Mouse (Mus musculus) gastrocnemius, adult 18-20 months (tissue): ENCODE data around the gene Trib3. TPM values are rescaled to one million over a fixed set of nuclear protein-coding genes. Genes with fewer than 3 reads are reported as not detected.
A peak's percentile ranks its signal among the peaks of the same experiment; 100 is the strongest.
"Not testable (repeated sequence)": the region's sequence is repeated elsewhere in the genome, so short reads cannot be mapped to it uniquely, and the experiment has no call there.

Experiments used
- DNase-seq: peaks from one replicate; pipeline ENCODE4 v3.0.0; 2021; ENCODE audit warnings: low spot score
- long read RNA-seq, 2 experiments: library from polyadenylated mRNA; stranded (forward); transcript quantifications; one replicate each; pipeline ENCODE4 v2.0.0; 2021
- total RNA-seq, 2 experiments: library from RNA; stranded (reverse); gene quantifications; 2 replicates each; pipeline ENCODE4 v1.2.3; 2021

Gene Trib3
- 1 to 10 TPM in 1 of 2 experiments, under 1 TPM in 1; 0.55 to 1.5 TPM for total RNA-seq
- long read RNA-seq, experiment 1, partial matches to known transcripts = 0 of 1 reads
- long read RNA-seq, experiment 1, other reads (novel, unspliced or antisense) = 0 of 1 reads
- long read RNA-seq, experiment 2, partial matches to known transcripts = 0 of 2 reads
- long read RNA-seq, experiment 2, other reads (novel, unspliced or antisense) = 0 of 2 reads

GRCm38 (mm10) chr2:152343329-152344213 lies at the start of gene Trib3:
TSS of gene Trib3 (minus strand) at chr2:152344032.
- peak; percentile 72 for DNase-seq

DNA sequence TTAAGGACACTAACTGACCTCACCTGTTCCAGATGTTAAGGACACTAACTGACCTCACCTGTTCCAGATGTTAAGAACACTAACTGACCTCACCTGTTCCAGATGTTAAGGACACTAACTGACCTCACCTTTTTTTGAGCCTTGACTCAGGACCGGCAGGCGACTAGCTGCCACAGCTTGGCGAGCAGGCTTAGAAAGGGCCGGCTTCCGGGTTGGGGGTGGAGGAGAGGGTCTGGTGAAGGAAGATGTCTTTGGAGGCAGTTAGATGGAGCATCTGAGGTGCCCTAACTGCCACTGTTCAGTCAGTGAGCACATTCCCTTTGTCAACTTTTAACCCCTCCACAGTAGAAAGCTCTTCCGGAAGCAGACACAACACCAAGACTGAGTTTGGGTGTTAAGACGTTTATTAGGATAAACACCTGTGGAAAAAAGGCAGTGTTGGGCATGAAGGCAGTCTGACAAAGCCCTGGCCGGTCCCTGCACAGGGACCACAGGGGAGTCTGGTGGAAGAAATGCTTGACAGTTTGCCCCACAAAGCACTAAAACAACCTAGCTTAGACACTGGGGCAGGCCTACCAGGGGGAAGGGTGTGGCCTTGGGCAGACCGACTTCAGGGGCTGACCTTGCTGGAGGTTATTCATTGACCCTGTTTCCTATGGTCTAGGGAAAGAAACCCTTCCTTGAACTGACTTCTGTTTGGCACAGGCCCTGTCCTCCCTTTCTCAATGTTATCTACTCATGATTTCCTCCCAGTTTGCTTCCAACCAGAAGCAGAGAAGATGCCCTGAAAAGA lies 49.6 kb upstream of the Trib3 start:
- DNase-seq = no peak

GRCm38 (mm10) chr2:152392786-152393185 lies 49.0 kb upstream of the Trib3 start:
- peak; percentile 38 for DNase-seq

- no peak for DNase-seq
Observed at GRCm38 (mm10) chr2:152384191-152384590, 40.4 kb upstream of the Trib3 start.

GRCm38 (mm10) chr2:152376345-152376741 lies 32.5 kb upstream of the Trib3 start, which contains the start of gene Nrsn2:
TSS of gene Nrsn2 (minus strand) at chr2:152376638.
- DNase-seq = no peak

DNA sequence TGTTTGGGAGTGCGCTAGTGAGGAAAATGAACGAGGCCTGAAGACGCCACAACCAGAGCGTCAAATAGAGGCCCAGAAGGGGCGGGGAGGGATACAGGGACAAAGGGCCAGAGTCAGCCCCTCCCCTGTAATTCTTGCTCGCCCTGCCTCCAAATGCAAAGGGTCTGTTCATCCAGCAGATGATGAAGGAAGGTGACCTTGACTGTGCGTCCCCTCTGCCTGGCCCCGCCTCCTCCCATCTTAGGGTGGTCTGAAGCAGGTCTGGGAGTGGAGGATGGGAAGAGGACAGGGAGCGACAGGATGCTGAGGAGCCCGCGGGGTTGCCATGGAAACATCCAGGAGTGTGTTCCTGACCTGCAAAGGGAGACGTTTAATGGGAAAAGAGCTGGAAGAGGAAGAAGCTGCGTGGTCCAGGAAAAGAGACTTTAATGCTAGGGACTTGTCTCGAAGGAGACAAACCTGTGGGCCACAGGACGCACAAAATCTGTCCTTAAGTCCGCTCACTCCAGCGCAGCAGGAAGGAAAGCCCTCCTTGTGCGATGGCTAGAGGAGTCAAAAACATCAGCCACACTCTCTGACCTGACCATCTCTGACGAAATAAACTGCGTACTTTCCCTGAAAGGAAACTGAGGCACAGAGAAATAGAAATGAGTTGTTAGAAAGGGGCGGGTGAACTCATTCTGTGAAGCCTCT lies 32.0 kb upstream of the Trib3 start:
- no peak for DNase-seq

- DNase-seq = no peak
Observed at GRCm38 (mm10) chr2:152373547-152373946, 29.7 kb upstream of the Trib3 start.

DNA sequence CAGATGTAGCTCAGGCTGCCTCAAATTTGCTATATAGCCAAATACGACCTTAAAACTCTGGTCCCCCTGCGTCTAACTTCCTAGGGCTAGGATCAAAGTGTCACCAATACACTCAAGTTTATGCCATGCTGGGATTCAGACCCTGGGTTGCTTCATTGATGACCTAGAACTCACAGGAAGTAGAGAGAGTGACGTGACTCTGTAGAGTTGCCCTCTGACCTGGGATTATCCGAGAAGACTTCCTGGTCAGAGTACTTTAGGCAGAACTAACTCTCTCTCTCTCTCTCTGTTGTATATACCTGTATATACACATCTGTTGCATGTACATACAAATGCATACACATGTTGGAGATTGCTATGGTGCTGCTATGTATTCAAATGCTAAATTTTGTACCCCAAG lies 28.8 kb upstream of the Trib3 start:
- no peak for DNase-seq

GRCm38 (mm10) chr2:152372104-152372503 lies 28.3 kb upstream of the Trib3 start:
- no peak for DNase-seq

GRCm38 (mm10) chr2:152368532-152369140 lies 24.8 kb upstream of the Trib3 start:
- DNase-seq = peak; percentile 38

- DNase-seq = no peak
Observed at GRCm38 (mm10) chr2:152367917-152368316, 24.1 kb upstream of the Trib3 start.

GRCm38 (mm10) chr2:152363245-152364147 lies 19.7 kb upstream of the Trib3 start:
- DNase-seq = peak; percentile 66

DNA sequence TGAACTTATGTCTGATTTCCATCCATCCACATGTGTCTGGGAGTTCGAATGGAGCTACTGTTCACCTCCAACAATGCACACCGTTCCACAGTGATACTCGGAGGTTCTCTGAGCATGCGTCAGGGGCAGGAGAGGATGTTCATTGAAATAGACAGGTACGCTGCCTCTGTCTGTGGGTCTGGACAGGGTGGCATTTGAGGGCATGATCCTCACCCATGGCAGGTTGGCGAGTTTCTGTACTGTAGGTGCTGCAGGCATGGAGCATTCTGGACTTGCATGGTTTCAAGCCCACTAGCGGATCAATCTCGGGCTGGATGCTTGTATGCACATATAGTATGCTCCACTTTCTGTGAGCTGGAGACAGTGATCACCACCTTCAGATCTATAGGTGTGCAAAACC lies 17.4 kb upstream of the Trib3 start:
- DNase-seq = no peak

DNA sequence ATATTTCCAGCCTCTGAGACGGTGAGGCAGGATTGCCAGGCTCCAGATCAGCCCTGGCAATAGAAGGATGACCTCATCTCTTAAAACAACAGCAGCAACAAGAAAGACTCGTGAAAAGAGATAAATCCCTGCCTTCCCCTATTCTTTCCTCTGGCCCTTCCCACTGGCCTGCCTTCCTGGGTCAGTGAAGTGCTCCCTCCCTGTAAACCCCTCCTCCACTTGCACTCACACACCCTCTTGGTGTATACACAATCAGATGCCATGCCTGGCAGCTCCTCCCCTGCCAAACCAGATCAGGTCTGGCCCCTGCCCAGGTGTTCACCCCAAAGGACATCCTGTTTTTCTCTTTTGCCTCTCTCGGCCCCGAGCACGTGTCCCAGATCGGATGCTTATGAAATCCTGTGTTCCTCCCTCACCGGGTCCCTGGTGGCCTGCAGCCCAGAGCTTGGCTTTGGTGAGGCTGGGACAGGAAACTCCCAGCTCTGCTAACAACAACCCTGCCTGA lies 16.5 kb upstream of the Trib3 start:
- DNase-seq = peak; percentile 57

GRCm38 (mm10) chr2:152359616-152360015 lies 15.8 kb upstream of the Trib3 start:
- DNase-seq = no peak

DNA sequence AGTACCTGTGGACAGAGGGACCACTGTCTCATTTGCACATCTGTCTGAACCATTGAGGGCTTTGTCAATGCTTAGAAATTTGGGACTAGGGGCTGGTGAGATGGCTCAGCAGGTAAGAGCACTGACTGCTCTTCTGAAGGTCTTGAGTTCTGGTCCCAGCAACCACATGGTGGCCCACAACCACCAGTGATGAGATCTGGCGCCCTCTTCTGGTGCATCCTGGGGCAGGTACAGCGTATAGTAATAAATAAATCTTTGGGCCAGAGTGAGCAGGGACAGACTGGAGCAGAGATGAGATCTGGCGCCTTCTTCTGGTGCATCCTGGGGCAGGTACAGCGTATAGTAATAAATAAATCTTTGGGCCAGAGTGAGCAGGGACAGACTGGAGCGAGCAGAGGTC lies 15.1 kb upstream of the Trib3 start:
- not testable (repeated sequence) for DNase-seq

GRCm38 (mm10) chr2:152357254-152357653 lies 13.4 kb upstream of the Trib3 start:
- DNase-seq = no peak

DNA sequence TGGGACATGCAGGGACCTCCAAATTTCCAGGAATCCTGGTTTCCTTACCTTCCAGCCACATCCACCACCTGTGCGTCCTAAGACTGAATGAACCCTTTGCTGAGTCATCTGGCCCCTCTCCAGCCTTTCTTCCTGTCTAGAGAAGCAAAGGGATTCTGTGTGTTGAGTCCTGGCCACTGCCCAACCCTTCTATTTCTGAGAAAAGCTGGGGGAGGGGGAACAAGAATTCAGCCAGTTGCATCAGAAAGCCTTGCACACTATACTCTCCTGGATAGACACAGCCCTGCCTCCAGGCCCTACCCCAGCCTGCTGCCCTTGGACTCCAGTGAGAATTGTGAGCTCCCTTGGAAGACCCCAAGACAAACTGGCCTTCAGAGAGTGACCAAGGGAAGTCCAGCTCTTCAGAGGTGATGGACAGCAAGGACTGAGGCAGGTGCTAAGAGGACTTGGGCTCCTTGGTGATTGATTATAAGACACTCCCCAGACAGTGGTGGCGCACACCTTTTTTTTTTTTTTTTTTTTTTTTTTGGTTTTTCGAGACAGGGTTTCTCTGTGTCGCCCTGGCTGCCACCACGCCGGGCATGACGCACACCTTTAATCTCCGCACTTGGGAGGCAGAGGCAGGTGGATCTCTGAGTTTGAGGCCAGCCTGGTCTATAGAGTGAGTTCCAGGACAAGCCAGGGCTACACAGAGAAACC lies 6.2 kb upstream of the Trib3 start:
- DNase-seq = no peak

DNA sequence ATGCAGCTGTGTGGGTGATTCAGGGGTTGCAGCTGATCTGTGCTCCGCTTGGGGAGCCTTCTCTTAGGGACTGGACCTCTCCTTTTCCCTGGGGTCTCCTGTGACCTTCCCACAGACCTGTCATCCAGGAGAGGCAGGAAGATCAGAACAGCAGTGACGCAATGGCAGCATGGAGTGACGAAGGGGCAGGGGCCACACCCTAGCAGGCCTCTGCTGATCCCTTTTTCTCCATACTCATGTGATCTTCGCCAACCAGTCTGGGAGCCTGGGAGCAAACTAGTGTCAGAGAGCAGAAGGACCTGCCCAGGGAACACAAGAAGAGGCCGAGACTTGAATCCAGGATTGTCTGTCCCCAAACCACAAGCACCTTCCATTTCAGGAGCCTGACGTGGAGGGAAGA lies 5.4 kb upstream of the Trib3 start:
- DNase-seq = no peak
